Mouse (Mus musculus) Muller cell, postnatal 12 days (primary cell): ENCODE data around the gene Rai14.

Experiments used
- DNase-seq: peaks from one replicate; pipeline ENCODE4 v3.0.0-alpha.2; 2015; ENCODE audit errors: inconsistent ontology term

Rai14 gene

DNA sequence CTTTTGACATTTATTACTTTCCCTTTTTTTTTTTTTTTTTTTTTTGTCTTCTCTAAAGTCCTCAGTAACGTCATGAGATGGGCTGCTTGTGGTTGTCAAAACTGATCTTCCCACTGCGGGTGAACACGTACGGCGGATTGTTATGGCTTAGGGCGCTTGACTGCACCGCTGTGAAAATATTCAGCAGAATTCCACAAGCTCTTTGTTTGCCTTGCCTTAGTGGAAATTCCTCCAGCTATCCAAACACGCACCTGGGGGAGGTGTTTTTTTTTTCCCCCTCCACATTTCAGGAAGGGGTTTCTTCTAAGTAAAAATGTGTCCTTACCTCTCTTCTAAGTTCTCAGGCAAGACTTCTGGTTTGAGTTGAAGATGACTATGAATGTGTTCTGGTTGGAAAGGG, 6.2 kb upstream of the Rai14 start:
- no peak for DNase-seq

- no peak for DNase-seq
Measured at GRCm38 (mm10) chr15:10720188-10720587, 5.8 kb upstream of the Rai14 start.

GRCm38 (mm10) chr15:10719511-10719910, 5.1 kb upstream of the Rai14 start:
- DNase-seq, result no peak

- no peak for DNase-seq
Measured at GRCm38 (mm10) chr15:10718763-10719162, 4.3 kb upstream of the Rai14 start.

- no peak for DNase-seq
Measured at GRCm38 (mm10) chr15:10717284-10717683, 2.9 kb upstream of the Rai14 start.

- DNase-seq, result no peak
Measured at GRCm38 (mm10) chr15:10715966-10716365, 1.5 kb upstream of the Rai14 start.

- no peak for DNase-seq
Measured at GRCm38 (mm10) chr15:10715139-10715505, 698 bp upstream of the Rai14 start.

DNA sequence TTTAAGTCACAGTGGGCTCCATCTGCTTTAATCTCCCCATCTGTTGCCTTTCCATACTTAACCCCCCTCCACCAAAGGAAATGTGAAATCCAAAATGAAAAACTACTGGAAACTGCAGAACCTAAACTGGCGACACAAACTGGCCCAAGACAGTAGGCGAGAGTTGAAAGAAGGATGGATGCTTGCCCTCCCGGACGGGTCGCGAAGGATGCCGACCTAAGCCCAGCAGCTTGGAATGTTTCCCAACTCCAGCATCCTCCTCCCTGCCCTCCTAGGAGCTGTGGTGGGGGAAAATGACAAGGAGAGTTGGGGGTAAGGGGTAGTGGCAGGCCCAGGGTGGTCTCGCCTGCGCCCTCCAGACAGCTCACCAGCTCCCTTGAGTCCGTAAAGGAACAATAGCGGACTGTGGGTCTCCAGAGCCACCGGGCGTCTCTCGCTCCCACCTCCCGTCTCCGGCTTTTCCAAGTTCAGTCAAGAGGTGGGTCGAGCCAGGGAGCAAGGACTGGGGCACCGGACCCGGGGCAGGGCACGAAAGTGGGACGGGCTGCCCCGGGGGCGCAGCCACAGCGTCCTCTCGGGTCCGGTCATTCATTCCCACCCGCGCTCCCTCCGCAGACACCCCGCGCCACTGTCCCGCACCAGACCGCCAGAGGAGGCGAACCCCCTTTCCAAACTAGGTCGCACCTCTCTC, 653 bp downstream of the Rai14 start:
- DNase-seq, result peak; percentile 49

DNA sequence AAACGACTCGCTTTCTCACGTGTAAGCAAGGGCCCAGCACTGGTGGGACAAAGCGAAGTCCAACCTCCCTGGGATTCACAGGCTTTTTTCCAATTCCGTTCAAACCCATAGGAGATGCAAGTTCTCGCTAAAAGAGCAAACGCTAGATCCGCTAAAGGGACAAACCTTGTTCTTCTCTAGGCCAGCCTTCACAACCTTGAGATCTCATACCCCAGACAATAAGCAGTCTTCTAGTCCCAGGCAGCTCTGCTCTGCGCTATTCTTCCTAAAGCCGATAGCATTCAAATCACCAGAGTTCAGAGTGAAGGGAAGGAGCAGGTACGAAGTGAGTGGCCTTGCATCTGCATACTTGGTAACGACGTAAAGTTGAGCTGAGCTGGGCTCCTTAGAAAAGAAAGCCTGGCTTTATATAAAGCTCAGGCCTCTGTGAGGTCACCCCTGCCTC, 1.2 kb downstream of the Rai14 start:
- DNase-seq, result peak; percentile 41

DNA sequence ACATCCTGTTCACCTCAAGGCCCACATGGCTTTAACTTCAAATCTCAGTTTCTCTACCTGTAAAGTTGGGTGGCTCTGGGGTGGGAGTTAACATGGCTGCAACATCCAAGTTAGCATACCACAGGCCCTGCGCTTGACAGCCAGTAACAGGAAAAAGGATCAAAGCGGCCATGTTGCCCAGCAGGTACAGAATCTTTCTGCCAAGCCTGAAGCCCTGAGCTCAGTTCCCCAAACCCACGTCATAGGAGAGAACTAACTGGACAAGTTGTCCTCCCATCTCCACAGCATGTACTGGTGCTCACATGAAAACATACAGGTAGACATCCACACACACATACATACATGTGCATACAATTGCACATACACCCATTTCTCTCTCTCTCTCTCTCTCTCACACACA, 2.1 kb downstream of the Rai14 start:
- no peak for DNase-seq

GRCm38 (mm10) chr15:10711231-10711630, 3.2 kb downstream of the Rai14 start:
- DNase-seq, result no peak

DNA sequence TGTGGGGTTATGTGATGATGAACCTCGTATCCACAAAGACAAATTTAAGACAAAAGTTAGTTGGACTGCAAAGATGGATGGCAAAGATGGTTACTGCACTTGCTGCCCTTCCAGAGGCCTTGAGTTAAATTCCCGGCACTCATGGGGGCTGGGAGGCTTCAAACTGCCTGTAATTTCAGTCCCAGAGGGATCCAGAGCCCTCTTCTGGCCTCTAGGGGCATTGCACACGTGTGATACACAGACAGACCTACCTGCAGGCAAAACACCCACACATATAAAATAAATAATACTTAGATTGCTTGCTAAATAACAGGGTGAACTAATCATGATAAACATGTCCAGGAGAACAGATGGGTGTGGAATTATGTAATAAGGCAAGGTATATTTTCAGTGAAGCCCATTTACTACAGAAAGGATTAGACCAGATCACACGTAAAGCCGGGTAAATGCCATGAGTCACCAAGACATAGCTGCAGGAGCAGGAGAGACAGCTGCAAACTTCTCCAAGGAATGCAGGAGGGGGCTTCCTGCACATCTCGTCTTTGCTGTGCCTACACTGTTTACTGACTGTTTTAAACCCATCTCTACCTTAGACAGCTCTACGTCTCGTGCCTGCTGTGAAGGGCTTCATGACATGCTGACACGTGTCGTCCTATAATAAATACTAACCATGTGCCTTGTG, 5.7 kb downstream of the Rai14 start:
- DNase-seq, result no peak

DNA sequence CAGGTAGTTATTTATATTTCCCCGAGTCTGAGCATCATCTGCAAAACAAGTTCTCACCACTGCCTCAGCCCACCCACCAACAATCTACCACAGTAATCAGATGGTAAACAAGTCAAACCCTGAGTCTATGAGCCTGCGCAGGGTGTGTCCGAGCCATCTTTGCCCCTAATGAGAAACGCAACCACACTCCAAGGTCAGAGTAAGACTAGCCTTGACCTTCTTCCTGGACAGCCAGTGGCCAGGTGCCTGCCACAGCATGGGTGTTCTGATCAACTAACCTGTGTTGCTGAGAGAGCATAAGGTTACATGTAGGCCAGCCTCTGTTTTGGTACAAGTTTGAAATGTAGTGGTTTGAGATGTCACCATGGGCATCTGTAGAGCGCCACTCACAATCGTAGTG, 7.3 kb downstream of the Rai14 start:
- no peak for DNase-seq

DNA sequence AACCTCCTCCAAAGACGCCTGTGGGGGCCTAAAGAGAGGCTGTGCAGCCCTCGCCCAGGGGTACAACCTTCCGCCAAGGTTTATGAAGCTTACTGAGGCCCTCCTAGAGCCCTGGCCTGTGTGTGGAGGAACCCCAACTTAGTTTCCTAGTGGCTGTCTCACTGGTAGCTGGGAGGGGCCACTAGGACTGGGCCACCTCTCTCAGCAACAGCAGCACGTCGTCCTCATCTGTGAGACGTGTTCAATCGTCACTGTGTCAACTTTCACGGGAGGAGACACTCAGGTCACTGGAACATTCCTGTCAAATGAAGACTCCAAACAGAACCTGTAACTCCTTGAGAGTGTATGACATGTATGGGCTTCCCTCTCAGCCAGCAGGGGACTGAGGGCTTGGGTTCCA, 8.0 kb downstream of the Rai14 start:
- no peak for DNase-seq

DNA sequence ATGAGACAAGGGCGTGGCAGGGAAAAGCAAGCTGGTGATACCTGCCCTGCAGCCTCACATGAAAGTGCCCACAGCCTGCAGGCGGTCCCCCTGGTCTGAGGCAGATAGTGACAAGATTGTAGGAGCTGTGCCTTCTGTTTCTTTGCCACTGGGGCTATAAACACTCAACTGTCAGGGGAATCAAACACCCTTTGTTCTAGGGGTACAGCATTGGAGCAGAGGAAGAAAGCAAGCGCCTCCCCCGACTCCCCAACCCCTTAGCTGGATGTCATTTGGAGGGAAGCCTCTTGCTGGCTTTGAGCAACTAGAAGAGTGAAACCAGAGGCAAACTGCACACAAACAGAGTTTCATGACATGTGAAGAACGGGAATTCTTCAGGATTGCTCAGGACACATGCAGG, 8.7 kb downstream of the Rai14 start:
- DNase-seq, result no peak

DNA sequence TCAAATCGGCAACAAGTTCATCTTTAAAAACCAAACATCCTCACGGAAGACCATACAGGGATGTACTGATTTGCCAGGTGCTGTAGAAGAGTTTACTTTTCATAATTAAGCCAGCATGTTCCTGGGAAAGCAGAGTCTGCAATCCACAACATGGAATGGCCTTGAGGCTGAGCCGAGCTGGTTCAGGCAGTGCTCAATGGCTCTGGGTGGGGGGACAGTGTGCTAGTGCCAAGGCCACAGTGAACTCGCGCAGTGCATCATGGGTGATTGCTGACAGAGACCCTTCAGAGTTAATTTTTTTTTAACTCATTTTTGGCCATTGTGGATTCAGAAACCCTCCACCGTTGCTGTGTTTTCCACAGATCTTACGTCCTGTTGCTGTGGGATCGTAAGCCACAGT, 10.1 kb downstream of the Rai14 start:
- DNase-seq, result no peak

DNA sequence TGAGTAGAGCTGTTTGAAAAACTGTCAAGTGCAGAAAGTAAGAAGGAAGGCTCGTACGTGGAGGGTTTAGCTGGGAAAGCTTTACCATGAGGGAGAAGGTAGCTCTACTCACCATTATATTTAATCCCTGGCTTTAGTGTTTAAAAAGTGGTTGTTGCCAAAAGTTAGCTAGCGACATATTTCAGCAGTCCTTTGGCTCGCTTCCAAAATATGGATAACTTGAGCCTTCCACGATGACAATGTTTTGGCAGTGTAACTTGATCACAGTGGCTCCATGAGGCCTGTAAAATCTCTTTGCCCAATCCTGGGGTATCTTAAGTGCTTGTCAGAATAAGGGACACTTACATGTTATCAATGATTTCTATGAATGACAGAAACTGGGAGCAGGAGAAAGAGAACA, 12.9 kb downstream of the Rai14 start:
- no peak for DNase-seq

DNA sequence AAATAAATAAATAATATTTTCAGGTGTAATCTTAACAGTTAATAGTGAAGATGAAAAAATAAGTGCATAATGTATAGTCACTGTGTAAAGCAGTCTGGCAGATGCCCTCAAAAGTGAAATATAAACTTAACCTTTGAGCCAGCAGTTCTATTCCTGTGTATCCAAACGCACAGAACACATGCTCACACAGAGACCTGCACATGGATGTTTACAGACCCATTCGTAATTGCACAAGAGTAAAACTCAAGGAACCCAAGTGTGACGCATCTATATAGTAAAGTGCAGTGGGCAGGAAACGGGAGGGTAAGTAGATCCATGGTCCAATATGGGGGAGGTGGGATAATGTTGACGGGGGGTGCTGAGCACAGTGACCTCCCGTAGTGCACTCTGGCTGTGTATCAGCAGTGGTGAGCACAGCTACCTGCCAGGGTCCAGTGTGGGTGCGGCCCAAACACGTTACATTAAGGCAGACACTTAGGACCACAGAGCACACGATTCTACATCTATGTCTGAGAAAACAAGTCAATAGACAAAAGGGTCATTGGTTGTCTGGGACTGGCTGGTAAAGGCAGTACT, 13.4 kb downstream of the Rai14 start:
- DNase-seq, result no peak

DNA sequence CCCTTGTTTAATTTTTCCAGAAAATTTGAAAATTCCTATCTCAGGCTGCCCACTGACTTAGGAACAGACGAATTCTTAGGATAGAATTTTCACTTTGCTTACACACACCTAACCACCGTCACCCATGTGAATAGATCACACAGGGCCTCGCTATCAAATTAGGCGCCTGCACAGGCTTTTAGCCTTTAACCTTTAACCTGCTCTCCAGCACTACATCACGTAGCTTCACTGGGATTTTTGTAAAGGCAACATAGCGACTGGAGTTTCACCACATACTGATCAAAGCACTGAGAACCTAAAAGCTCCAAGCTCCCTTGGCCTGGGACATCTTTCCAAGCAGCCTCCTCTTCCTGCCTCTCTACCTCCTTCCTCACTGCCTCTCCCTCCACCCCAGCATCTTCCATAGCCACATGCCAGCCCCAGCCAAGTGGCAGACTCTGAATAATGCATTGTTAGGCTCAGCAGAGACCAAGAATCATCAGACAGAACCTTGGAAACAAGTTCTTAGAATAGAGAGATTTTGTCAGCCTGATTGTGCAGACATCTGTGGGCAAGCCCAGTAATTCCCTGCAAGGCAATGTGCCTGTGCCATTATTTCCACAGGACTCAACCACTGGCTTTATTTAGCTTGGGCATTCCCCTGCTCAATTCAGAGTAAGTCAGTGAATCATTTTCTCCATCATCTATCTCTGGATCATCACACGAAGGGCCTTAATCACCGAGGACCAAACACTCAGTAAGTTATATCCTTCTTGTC, 17.8 kb downstream of the Rai14 start:
- DNase-seq, result peak; percentile 86

DNA sequence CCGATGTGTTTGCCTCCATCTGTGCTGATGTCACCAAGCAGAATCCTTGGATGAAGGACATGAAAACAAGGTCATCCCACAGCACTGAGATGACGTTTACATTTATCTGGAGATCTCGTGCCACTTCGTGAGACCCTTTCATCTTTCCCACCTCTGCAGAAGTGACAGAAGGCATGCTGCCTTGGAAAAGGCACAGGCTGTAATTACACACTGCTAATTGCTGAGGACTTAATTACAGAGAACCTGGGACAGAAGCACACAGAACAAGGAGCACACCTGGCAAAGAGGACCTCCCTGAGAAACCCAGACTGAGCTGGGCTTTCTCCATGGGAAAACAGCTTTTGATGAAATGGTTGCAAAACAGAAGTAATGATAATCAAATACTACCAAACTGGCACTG, 21.8 kb downstream of the Rai14 start:
- no peak for DNase-seq

DNA sequence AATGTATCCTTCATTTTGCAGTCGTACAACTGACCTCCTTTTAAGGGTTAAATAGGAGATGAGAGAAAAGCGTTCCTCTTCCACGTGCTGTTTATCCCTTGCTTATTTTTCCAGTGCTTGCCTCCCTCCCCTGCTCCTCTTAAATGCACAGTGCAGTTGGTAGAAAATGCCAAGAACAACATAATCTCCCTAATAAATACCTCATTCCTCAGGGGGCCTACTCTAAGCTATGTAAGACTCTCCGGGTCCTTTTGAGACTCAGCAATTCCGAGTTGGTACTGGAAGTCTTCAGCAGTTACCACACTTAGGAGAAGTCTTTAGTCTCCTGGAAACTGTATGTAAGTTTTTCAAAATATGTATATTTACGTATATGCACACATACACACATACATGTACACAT, 22.9 kb downstream of the Rai14 start:
- DNase-seq, result no peak

- DNase-seq, result no peak
Measured at GRCm38 (mm10) chr15:10690973-10691372, 23.5 kb downstream of the Rai14 start.

DNA sequence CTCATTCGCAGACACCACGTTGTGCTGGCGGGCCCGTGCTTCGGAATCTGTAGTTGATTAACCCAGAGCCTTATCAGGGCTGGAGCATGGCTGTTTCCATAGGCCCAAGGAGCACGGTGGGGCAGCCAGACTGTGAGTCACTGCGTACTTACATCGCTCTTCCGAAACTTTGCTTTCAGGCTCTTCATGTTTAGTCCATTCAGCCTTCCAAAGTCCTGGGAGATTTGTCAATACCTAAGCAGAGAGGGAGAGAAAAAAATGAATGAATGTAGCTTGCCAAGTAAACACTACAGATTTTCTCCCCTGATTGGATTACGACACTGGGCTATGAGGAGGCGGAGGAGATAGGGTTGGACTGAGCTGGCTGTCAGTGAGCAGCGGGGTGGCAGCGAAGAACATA, 24.2 kb downstream of the Rai14 start:
- no peak for DNase-seq
